Mouse (Mus musculus) bone marrow, adult 2 months (tissue): ENCODE results near the gene Igsf9b. TPM values are rescaled to one million over a fixed set of nuclear protein-coding genes. Genes with fewer than 3 reads are reported as not detected.

Experiments
- H3K27ac ChIP-seq: fragments of 200-500 bp; 2 replicates; pipeline ENCODE4 v1.5.1; 2012; ENCODE audit warnings: low read depth, mild to moderate bottlenecking, control low read depth, inconsistent platforms, low read length; ENCODE audit not compliant: control insufficient read depth, poor library complexity, insufficient read depth
- H3K4me1 ChIP-seq: fragments of 200-500 bp; 2 replicates; pipeline ENCODE4 v1.6.1; 2011; ENCODE audit warnings: low read length; ENCODE audit not compliant: control insufficient read depth, insufficient read depth
- H3K4me3 ChIP-seq: fragments of 200-500 bp; replicated peaks from 2 replicates; pipeline ENCODE3; 2011; ENCODE audit warnings: mild to moderate bottlenecking, low read depth, low read length, control low read depth; ENCODE audit not compliant: control insufficient read depth
- CTCF ChIP-seq: fragments of 200-500 bp; IDR thresholded peaks from 2 replicates; pipeline ENCODE4 v1.5.1; 2011; ENCODE audit warnings: low read length, control low read depth; ENCODE audit not compliant: control insufficient read depth, insufficient read depth
- POLR2A ChIP-seq: fragments of 200-500 bp; IDR thresholded peaks from 2 replicates; pipeline ENCODE4 v1.6.1; 2011; ENCODE audit warnings: low read depth, mild to moderate bottlenecking, control low read depth, low read length, borderline replicate concordance; ENCODE audit not compliant: control insufficient read depth
- WGBS: fragments of 180-500 bp; shearing (Covaris S2); methylation state at CpG from one replicate; pipeline ENCODE4 v1.1.7; 2018; 5-methylcytosine and 5-hydroxymethylcytosine counted together
- polyA plus RNA-seq: library from polyadenylated mRNA; stranded (reverse); fragments of >200 nt; gene quantifications from 2 replicates; pipeline ENCODE4 v1.2.4, GENCODE M21; 2011; ENCODE audit warnings: low replicate concordance; ENCODE audit not compliant: missing spikeins, insufficient read depth, insufficient read length

The Igsf9b gene
- polyA plus RNA-seq, 1 experiment: 0.37 TPM

- H3K27ac ChIP-seq: no peak overlapping the region
- no peaks in the 10 kb centered on the region for H3K4me1 ChIP-seq
- TF ChIP-seq CTCF: no peak
- no peak for TF ChIP-seq POLR2A
- no peak overlapping the region for H3K4me3 ChIP-seq
- WGBS: 93% methylated on average over 7 of the region's 7 CpGs
Measured at GRCm38 (mm10) chr9:27331538-27331937, 32.5 kb downstream of the Igsf9b start.

GRCm38 (mm10) chr9:27334895-27335294 is 35.9 kb downstream of the Igsf9b start:
- Histone ChIP-seq H3K4me1 (no peaks in the 10 kb centered on the region), H3K27ac (no peak overlapping the region), H3K4me3 (no peak overlapping the region)
- 79% methylated on average over 9 of the region's 9 CpGs for WGBS
- TF ChIP-seq POLR2A: no peak
- TF ChIP-seq CTCF: no peak

GRCm38 (mm10) chr9:27336962-27337636 is 38.1 kb downstream of the Igsf9b start:
- Histone ChIP-seq H3K27ac (no peak overlapping the region), H3K4me3 (no peak overlapping the region), H3K4me1 (no peaks in the 10 kb centered on the region)
- WGBS: 85% methylated on average over 4 of the region's 4 CpGs
- TF ChIP-seq POLR2A: no peak
- TF ChIP-seq CTCF: no peak

GRCm38 (mm10) chr9:27339168-27339567 is 40.2 kb downstream of the Igsf9b start:
- 74% methylated on average over 1 of the region's 1 CpGs for WGBS
- TF ChIP-seq CTCF (no peak), POLR2A (no peak)
- Histone ChIP-seq H3K4me1 (no peaks in the 10 kb centered on the region), H3K4me3 (no peak overlapping the region), H3K27ac (no peak overlapping the region)

GRCm38 (mm10) chr9:27346541-27347269 is 47.7 kb downstream of the Igsf9b start:
- 71% methylated on average over 11 of the region's 11 CpGs for WGBS
- TF ChIP-seq CTCF (no peak), POLR2A (no peak)
- H3K4me3 ChIP-seq: no peak overlapping the region
- H3K27ac ChIP-seq: no peak overlapping the region
- H3K4me1 ChIP-seq: no peaks in the 10 kb centered on the region

- Histone ChIP-seq H3K27ac (no peak overlapping the region), H3K4me3 (no peak overlapping the region), H3K4me1 (no peaks in the 10 kb centered on the region)
- TF ChIP-seq CTCF: no peak
- no peak for TF ChIP-seq POLR2A
- WGBS: 72% methylated on average over 7 of the region's 7 CpGs
Measured at GRCm38 (mm10) chr9:27353082-27353481, 54.1 kb downstream of the Igsf9b start.

- Histone ChIP-seq H3K27ac (no peak overlapping the region), H3K4me3 (no peak overlapping the region), H3K4me1 (no peaks in the 10 kb centered on the region)
- no peak for TF ChIP-seq CTCF
- TF ChIP-seq POLR2A: no peak
- WGBS: 79% methylated on average over 6 of the region's 6 CpGs
Measured at GRCm38 (mm10) chr9:27357893-27358292, 58.9 kb downstream of the Igsf9b start.

GRCm38 (mm10) chr9:27367231-27367630 is 68.2 kb downstream of the Igsf9b start:
- TF ChIP-seq CTCF (no peak), POLR2A (no peak)
- Histone ChIP-seq H3K4me3 (no peak overlapping the region), H3K4me1 (no peaks in the 10 kb centered on the region), H3K27ac (no peak overlapping the region)
- 56% methylated on average over 2 of the region's 2 CpGs for WGBS
